Mouse (Mus musculus): ENCODE data around the gene Ttc39b.

The Ttc39b gene

GRCm38 (mm10) chr4:83232315-83232880, 91.7 kb downstream of the Ttc39b start:
- DNase-seq (ENCODE audit: low read depth, low spot score): no peak

- no peak for DNase-seq (ENCODE audit: low read depth, low spot score)
Measured at GRCm38 (mm10) chr4:83228664-83229283, 95.3 kb downstream of the Ttc39b start.

GRCm38 (mm10) chr4:83228073-83228472, 96.0 kb downstream of the Ttc39b start:
- peak; percentile 34 for DNase-seq (ENCODE audit: low read depth, low spot score)

GRCm38 (mm10) chr4:83225633-83226360, 98.3 kb downstream of the Ttc39b start:
- no peak for DNase-seq (ENCODE audit: low read depth, low spot score)

GRCm38 (mm10) chr4:83224242-83224641, 99.8 kb downstream of the Ttc39b start:
- peak; percentile 58 for DNase-seq (ENCODE audit: low read depth, low spot score)

GRCm38 (mm10) chr4:83223197-83223596, 100.9 kb downstream of the Ttc39b start:
- DNase-seq (ENCODE audit: low read depth, low spot score): no peak

GRCm38 (mm10) chr4:83220761-83221557, 103.1 kb downstream of the Ttc39b start:
- no peak for DNase-seq (ENCODE audit: low read depth, low spot score)

GRCm38 (mm10) chr4:83219253-83219652, 104.8 kb downstream of the Ttc39b start:
- no peak for DNase-seq (ENCODE audit: low read depth, low spot score)

- DNase-seq (ENCODE audit: low read depth, low spot score): no peak
Measured at GRCm38 (mm10) chr4:83217128-83217527, 106.9 kb downstream of the Ttc39b start.

GRCm38 (mm10) chr4:83216381-83216780, 107.7 kb downstream of the Ttc39b start:
- no peak for DNase-seq (ENCODE audit: low read depth, low spot score)

- DNase-seq (ENCODE audit: low read depth, low spot score): no peak
Measured at GRCm38 (mm10) chr4:83215776-83216175, 108.3 kb downstream of the Ttc39b start.

GRCm38 (mm10) chr4:83214822-83215558, 109.1 kb downstream of the Ttc39b start:
- no peak for DNase-seq (ENCODE audit: low read depth, low spot score)

- peak; percentile 35 for DNase-seq (ENCODE audit: low read depth, low spot score)
Measured at GRCm38 (mm10) chr4:83213752-83214151, 110.3 kb downstream of the Ttc39b start.

- peak; percentile 43 for DNase-seq (ENCODE audit: low read depth, low spot score)
Measured at GRCm38 (mm10) chr4:83211709-83212108, 112.3 kb downstream of the Ttc39b start.

- no peak for DNase-seq (ENCODE audit: low read depth, low spot score)
Measured at GRCm38 (mm10) chr4:83210437-83210836, 113.6 kb downstream of the Ttc39b start.

GRCm38 (mm10) chr4:83206803-83207586, 117.1 kb downstream of the Ttc39b start:
- DNase-seq (ENCODE audit: low read depth, low spot score): no peak

GRCm38 (mm10) chr4:83206416-83206802, 117.6 kb downstream of the Ttc39b start:
- no peak for DNase-seq (ENCODE audit: low read depth, low spot score)

GRCm38 (mm10) chr4:83199391-83199790, 124.7 kb downstream of the Ttc39b start:
- no peak for DNase-seq (ENCODE audit: low read depth, low spot score)

GRCm38 (mm10) chr4:83198123-83198522, 125.9 kb downstream of the Ttc39b start:
- DNase-seq (ENCODE audit: low read depth, low spot score): no peak

GRCm38 (mm10) chr4:83189736-83190135, 134.3 kb downstream of the Ttc39b start:
- DNase-seq (ENCODE audit: low read depth, low spot score): no peak

GRCm38 (mm10) chr4:83187324-83187723, 136.7 kb downstream of the Ttc39b start:
- no peak for DNase-seq (ENCODE audit: low read depth, low spot score)
